Mouse (Mus musculus) kidney, embryonic 15.5 days (tissue): ENCODE results near the gene Stap2. TPM values are rescaled to one million over a fixed set of nuclear protein-coding genes. Genes with fewer than 3 reads are reported as not detected.

Source experiments
- ATAC-seq: fragments of 200-750 bp; cut with Nextera tagmentation; replicated peaks from 2 replicates; pipeline ENCODE4 v1.8.0; 2017; ENCODE audit warnings: moderate TSS enrichment; ENCODE audit not compliant: low FRiP score
- H3K27ac ChIP-seq: fragments of 300-500 bp; sonication (generic); 2 replicates; pipeline ENCODE4 v1.5.1; 2015; ENCODE audit warnings: mild to moderate bottlenecking, inconsistent platforms
- H3K27me3 ChIP-seq: fragments of 300-500 bp; sonication (generic); 2 replicates; pipeline ENCODE4 v1.6.1; 2015; ENCODE audit warnings: inconsistent platforms
- H3K36me3 ChIP-seq: fragments of 300-500 bp; sonication (generic); 2 replicates; pipeline ENCODE4 v1.6.1; 2015; ENCODE audit warnings: inconsistent platforms
- H3K4me1 ChIP-seq: fragments of 300-500 bp; sonication (generic); 2 replicates; pipeline ENCODE4 v1.6.1; 2015; ENCODE audit warnings: inconsistent platforms
- H3K4me2 ChIP-seq: fragments of 300-500 bp; sonication (generic); 2 replicates; pipeline ENCODE4 v1.6.1; 2015; ENCODE audit warnings: moderate library complexity, mild to moderate bottlenecking, inconsistent platforms
- H3K4me3 ChIP-seq: fragments of 300-500 bp; sonication (generic); replicated peaks from 2 replicates; pipeline ENCODE4 v1.5.1; 2015; ENCODE audit warnings: mild to moderate bottlenecking, inconsistent platforms
- H3K9ac ChIP-seq: fragments of 300-500 bp; sonication (generic); 2 replicates; pipeline ENCODE4 v1.6.1; 2015; ENCODE audit warnings: mild to moderate bottlenecking, inconsistent platforms
- H3K9me3 ChIP-seq: fragments of 300-500 bp; sonication (generic); replicated peaks from 2 replicates; pipeline ENCODE4 v1.6.1; 2016; ENCODE audit warnings: inconsistent platforms
- WGBS: fragments of 180-500 bp; shearing (Covaris S2); methylation state at CpG from one replicate; pipeline ENCODE4 v1.1.7; 2015; ENCODE audit warnings: mixed read lengths; 5-methylcytosine and 5-hydroxymethylcytosine counted together
- polyA plus RNA-seq: library from polyadenylated mRNA; unstranded; fragments of >200 nt; fragmentation: Nextera tagmentation; extraction: Ambion mirVana; gene quantifications from 2 replicates; pipeline ENCODE4 v1.2.1, GENCODE M21; 2015

The Stap2 gene
- polyA plus RNA-seq, 1 experiment from 2014 or later, result 15.5 TPM

GRCm38 (mm10) chr17:56022989-56023290 is 17.6 kb upstream of the Stap2 start:
- ATAC-seq, result no peak
- H3K4me1 ChIP-seq, result peaks cover 48% of the 10 kb centered on the region
- no peak overlapping the region for H3K4me3 ChIP-seq
- H3K27me3 ChIP-seq, result no peaks in the 10 kb centered on the region
- H3K36me3 ChIP-seq, result peaks cover 45% of the 10 kb centered on the region
- no peak overlapping the region for H3K27ac ChIP-seq
- H3K4me2 ChIP-seq, result no peak overlapping the region
- H3K9ac ChIP-seq, result no peak overlapping the region
- 67% methylated on average over 4 of the region's 4 CpGs for WGBS
- no peaks in the 10 kb centered on the region for H3K9me3 ChIP-seq

GRCm38 (mm10) chr17:56022131-56022988 is 17.0 kb upstream of the Stap2 start:
- Histone ChIP-seq H3K27me3 (no peaks in the 10 kb centered on the region), H3K36me3 (peaks cover 45% of the 10 kb centered on the region), H3K4me3 (no peak overlapping the region), H3K9me3 (no peaks in the 10 kb centered on the region), H3K27ac (no peak overlapping the region; the same call in 1 of the 2 replicates), H3K4me2 (no peak overlapping the region), H3K4me1 (peaks cover 42% of the 10 kb centered on the region), H3K9ac (no peak overlapping the region)
- WGBS, result 45% methylated on average over 2 of the region's 2 CpGs
- no peak for ATAC-seq

DNA sequence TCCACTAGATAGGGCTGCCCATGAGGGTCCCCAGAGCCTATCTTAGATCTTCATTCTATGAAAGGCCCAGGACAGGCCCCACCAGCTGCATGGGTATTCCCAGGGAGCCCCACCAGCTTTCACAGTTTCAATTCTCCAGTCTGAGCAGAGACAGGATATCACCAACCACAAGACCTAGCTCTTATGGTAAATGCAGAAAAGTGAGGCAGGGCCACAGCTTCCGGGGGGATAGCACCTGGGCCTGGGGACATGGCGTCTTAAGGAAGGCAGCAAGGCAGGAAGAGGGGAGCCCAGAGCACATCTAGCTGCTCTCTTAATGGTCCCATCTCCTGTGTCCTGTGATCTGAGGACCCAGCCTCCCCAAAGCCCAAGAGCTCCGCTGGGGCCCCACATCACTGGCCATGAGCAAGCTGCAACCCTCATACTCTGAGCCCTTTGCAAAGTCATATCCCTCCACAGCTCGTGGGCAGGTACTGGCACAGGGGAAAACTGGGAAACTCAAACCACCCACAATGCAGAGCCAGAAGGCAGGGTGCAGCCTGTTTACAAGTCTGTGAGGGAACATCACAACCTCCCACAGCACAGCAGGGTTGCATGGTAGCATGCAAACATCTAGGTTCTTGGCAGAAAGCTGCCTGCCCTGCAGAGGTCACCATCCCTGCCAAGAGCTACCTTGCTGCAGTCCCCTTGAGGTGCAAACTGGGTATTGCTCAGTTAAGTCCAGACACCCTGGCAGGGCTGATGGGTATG is 16.0 kb upstream of the Stap2 start:
- H3K27me3 ChIP-seq, result no peaks in the 10 kb centered on the region
- H3K4me3 ChIP-seq, result no peak overlapping the region
- 81% methylated on average over 4 of the region's 4 CpGs for WGBS
- ATAC-seq, result no peak
- peaks cover 51% of the 10 kb centered on the region for H3K36me3 ChIP-seq
- H3K9me3 ChIP-seq, result no peaks in the 10 kb centered on the region
- H3K4me1 ChIP-seq, result peaks cover 37% of the 10 kb centered on the region
- H3K4me2 ChIP-seq, result no peak overlapping the region
- no peak overlapping the region for H3K9ac ChIP-seq
- no peak overlapping the region; the same call in 1 of the 2 replicates for H3K27ac ChIP-seq

- no peaks in the 10 kb centered on the region for H3K9me3 ChIP-seq
- H3K4me2 ChIP-seq, result no peak overlapping the region
- no peaks in the 10 kb centered on the region for H3K27me3 ChIP-seq
- H3K27ac ChIP-seq, result no peak overlapping the region
- no peak for ATAC-seq
- WGBS, result 89% methylated on average over 6 of the region's 6 CpGs
- H3K4me3 ChIP-seq, result no peak overlapping the region
- peaks cover 57% of the 10 kb centered on the region for H3K36me3 ChIP-seq
- no peak overlapping the region for H3K9ac ChIP-seq
- H3K4me1 ChIP-seq, result peaks cover 29% of the 10 kb centered on the region
These were observed 15.2 kb upstream of the Stap2 start for GRCm38 (mm10) chr17:56020400-56021084.

GRCm38 (mm10) chr17:56018347-56019131 is 13.2 kb upstream of the Stap2 start:
- Histone ChIP-seq H3K9ac (no peak overlapping the region), H3K27me3 (no peaks in the 10 kb centered on the region), H3K27ac (no peak overlapping the region), H3K9me3 (no peaks in the 10 kb centered on the region), H3K4me1 (peaks cover 17% of the 10 kb centered on the region), H3K4me3 (no peak overlapping the region), H3K36me3 (peaks cover 74% of the 10 kb centered on the region), H3K4me2 (no peak overlapping the region)
- 69% methylated on average over 20 of the region's 20 CpGs for WGBS
- peak; percentile 38; the same call in 1 of the 2 replicates for ATAC-seq

DNA sequence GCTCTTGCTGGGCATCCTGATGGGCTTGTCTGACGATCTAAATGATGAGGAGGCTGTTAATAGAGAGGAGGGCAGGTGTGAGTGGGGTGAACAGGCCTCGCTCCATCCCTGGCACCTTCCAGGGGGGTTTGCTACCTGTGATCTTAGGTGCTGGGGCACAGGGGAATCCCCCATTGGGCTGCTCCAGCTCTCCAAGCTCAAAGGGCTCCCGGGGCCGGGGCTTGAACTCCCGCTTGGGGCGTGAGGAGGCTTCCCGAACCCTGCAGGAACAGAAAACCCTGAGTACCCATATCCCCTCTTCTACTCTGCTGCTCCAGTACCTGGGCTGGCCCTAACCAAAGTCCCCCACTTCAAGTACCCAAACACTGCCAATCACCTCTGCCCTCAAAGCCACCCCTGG is 12.5 kb upstream of the Stap2 start:
- Histone ChIP-seq H3K9me3 (no peaks in the 10 kb centered on the region), H3K27me3 (no peaks in the 10 kb centered on the region), H3K27ac (no peak overlapping the region), H3K4me1 (peaks cover 10% of the 10 kb centered on the region), H3K4me2 (no peak overlapping the region), H3K9ac (no peak overlapping the region), H3K36me3 (peaks cover 75% of the 10 kb centered on the region), H3K4me3 (no peak overlapping the region)
- 88% methylated on average over 7 of the region's 7 CpGs for WGBS
- no peak for ATAC-seq

DNA sequence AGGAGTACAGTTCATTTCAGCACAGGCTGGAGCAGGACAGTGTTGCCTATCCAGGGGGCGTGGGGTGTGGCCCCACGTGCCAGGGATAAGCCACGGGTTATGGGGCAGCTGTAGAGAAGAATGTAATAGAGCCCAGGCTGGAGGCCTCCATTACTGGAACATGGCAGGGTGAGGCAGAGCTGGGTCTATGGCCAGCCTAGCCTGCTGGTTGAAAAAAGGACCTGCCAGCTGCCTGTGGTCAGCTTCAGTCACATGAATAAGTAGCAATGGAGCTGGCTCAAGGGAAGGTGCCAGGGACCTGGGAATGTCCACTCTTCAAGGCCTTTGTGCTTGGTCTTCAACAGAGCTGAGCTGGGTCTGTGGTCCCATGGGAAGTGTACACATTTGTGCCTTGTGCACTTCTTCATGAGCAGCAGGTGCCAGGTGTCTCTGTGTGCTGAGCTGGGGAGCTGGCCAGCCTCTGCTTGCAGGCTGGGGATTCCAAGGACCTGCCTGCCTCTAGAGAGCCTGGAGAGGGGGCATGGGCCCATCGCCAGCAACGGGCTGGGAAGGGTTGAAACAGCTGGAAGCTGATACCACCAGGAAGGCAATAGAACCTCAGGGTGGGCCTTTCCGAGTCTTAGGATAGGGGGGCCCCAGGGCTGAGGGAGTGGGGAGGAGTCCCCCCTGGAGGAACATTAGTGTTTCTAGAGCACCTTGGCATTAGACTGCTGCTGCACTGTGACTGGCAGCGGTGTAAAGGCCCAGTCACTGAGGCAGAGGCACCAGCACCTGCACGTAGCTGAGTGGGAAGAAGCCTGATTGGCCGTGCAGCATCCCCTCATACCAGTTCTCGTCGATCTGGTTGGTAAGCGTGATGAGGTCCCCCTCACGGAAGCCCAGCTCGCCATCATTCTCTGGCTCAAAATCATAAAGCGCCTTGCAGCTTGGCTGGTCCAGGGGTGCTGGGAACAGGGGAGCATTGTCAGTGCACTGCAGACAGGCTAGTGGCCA is 11.7 kb upstream of the Stap2 start:
- H3K27ac ChIP-seq, result no peak overlapping the region
- no peak for ATAC-seq
- H3K36me3 ChIP-seq, result peaks cover 81% of the 10 kb centered on the region
- no peaks in the 10 kb centered on the region for H3K27me3 ChIP-seq
- no peak overlapping the region for H3K9ac ChIP-seq
- 80% methylated on average over 15 of the region's 15 CpGs for WGBS
- H3K4me1 ChIP-seq, result peaks cover 3% of the 10 kb centered on the region; the same call in 1 of the 2 replicates
- no peak overlapping the region for H3K4me2 ChIP-seq
- H3K4me3 ChIP-seq, result no peak overlapping the region
- no peaks in the 10 kb centered on the region for H3K9me3 ChIP-seq

- Histone ChIP-seq H3K4me3 (no peak overlapping the region), H3K9ac (no peak overlapping the region), H3K27me3 (no peaks in the 10 kb centered on the region), H3K4me1 (0 out of 2 replicates have a peak, but pooled peaks cover 1% of the 10 kb centered on the region), H3K9me3 (no peaks in the 10 kb centered on the region), H3K4me2 (no peak overlapping the region), H3K36me3 (peaks cover 88% of the 10 kb centered on the region), H3K27ac (no peak overlapping the region)
- ATAC-seq, result 0 out of 2 replicates have a peak, but pooled peaks have one; percentile 8
- WGBS, result 75% methylated on average over 8 of the region's 8 CpGs
These were observed 11.0 kb upstream of the Stap2 start for GRCm38 (mm10) chr17:56016382-56016781.

GRCm38 (mm10) chr17:56015293-56015692 is 9.9 kb upstream of the Stap2 start:
- H3K27me3 ChIP-seq, result no peaks in the 10 kb centered on the region
- no peak overlapping the region for H3K4me3 ChIP-seq
- 92% methylated on average over 9 of the region's 9 CpGs for WGBS
- no peak overlapping the region for H3K9ac ChIP-seq
- ATAC-seq, result no peak
- H3K9me3 ChIP-seq, result no peaks in the 10 kb centered on the region
- peaks cover 89% of the 10 kb centered on the region for H3K36me3 ChIP-seq
- no peak overlapping the region for H3K4me2 ChIP-seq
- peaks cover 10% of the 10 kb centered on the region for H3K4me1 ChIP-seq
- H3K27ac ChIP-seq, result no peak overlapping the region

DNA sequence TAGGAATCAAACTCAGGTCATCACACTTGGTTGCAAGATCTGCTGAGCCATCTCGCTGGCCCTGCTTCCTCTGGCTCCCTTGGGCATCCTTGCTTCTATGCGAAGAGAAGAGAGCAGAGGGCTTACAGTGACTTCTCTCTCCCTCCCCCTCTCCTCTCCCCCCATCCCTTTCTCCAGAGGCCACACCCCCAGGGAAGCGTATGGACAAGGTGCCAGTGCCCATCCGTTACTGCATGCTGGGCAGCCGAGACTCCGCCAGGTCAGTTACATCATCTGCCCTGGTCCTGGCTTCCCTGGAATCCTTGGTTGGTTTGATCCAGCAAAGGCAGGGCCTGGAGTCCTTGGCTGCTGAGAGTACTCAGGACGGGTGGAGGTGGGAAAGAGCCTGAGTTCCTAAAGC is 6.1 kb upstream of the Stap2 start:
- H3K9ac ChIP-seq, result no peak overlapping the region
- 88% methylated on average over 7 of the region's 7 CpGs for WGBS
- no peak overlapping the region for H3K4me2 ChIP-seq
- peaks cover 51% of the 10 kb centered on the region for H3K36me3 ChIP-seq
- no peaks in the 10 kb centered on the region for H3K9me3 ChIP-seq
- ATAC-seq, result no peak
- H3K4me1 ChIP-seq, result peaks cover 34% of the 10 kb centered on the region
- no peak overlapping the region for H3K27ac ChIP-seq
- H3K27me3 ChIP-seq, result no peaks in the 10 kb centered on the region
- no peak overlapping the region for H3K4me3 ChIP-seq
